Mouse (Mus musculus) heart, embryonic 14.5 days (tissue): ENCODE data around the gene Atat1. TPM values are rescaled to one million over a fixed set of nuclear protein-coding genes. Genes with fewer than 3 reads are reported as not detected.

Source experiments
- ATAC-seq: fragments of 200-750 bp; cut with Nextera tagmentation; 2 replicates; pipeline ENCODE4 v1.8.0; 2017; ENCODE audit warnings: low read depth, moderate TSS enrichment; ENCODE audit not compliant: insufficient number of reproducible peaks, insufficient read depth, low FRiP score
- H3K27ac ChIP-seq, 2 experiments: fragments of 200-500 bp in 1 of 2; fragments of 300-500 bp in 1 of 2; sonication (generic) in 1 of 2; replicated peaks in 1 of 2; 2 replicates each; pipeline ENCODE4 v1.5.1; 2012 to 2014; ENCODE audit warnings: low read depth in 2 of 2, low read length in 2 of 2, control low read depth in 1 of 2, mild to moderate bottlenecking in 1 of 2, mixed read lengths in 1 of 2; ENCODE audit not compliant: control insufficient read depth in 1 of 2, insufficient read depth in 1 of 2
- H3K27me3 ChIP-seq: fragments of 300-500 bp; sonication (generic); 2 replicates; pipeline ENCODE4 v1.6.1; 2014; ENCODE audit warnings: mild to moderate bottlenecking, low read length, control low read depth; ENCODE audit not compliant: control insufficient read depth, insufficient read depth
- H3K36me3 ChIP-seq: fragments of 300-500 bp; sonication (generic); 2 replicates; pipeline ENCODE4 v1.6.1; 2014; ENCODE audit warnings: mild to moderate bottlenecking, control low read depth, low read length, mixed read lengths; ENCODE audit not compliant: control insufficient read depth, insufficient read depth
- H3K4me1 ChIP-seq, 2 experiments: fragments of 200-500 bp in 1 of 2; fragments of 300-500 bp in 1 of 2; sonication (generic) in 1 of 2; 2 replicates each; pipeline ENCODE4 v1.6.1; 2012 to 2014; ENCODE audit warnings: low read length in 2 of 2, control low read depth in 1 of 2, mixed read lengths in 1 of 2; ENCODE audit not compliant: control insufficient read depth in 2 of 2, insufficient read depth in 2 of 2
- H3K4me2 ChIP-seq: fragments of 300-500 bp; sonication (generic); 2 replicates; pipeline ENCODE4 v1.6.1; 2014; ENCODE audit warnings: mild to moderate bottlenecking, low read length
- H3K4me3 ChIP-seq, 2 experiments: fragments of 200-500 bp in 1 of 2; fragments of 300-500 bp in 1 of 2; sonication (generic) in 1 of 2; 2 replicates each; pipeline ENCODE4 v1.5.1; 2012 to 2014; ENCODE audit warnings: low read length in 2 of 2, mild to moderate bottlenecking in 2 of 2, control low read depth in 1 of 2, low read depth in 1 of 2, moderate library complexity in 1 of 2; ENCODE audit not compliant: control insufficient read depth in 1 of 2, insufficient read depth in 1 of 2
- H3K9ac ChIP-seq: fragments of 300-500 bp; sonication (generic); 2 replicates; pipeline ENCODE4 v1.6.1; 2014; ENCODE audit warnings: mild to moderate bottlenecking, low read length
- H3K9me3 ChIP-seq: fragments of 300-500 bp; sonication (generic); 2 replicates; pipeline ENCODE4 v1.6.1; 2016; ENCODE audit warnings: low read length, control low read depth; ENCODE audit not compliant: control insufficient read depth
- WGBS: fragments of 180-500 bp; shearing (Covaris S2); extraction: QIAGEN DNeasy Blood & Tissue Kit; methylation state at CpG from one replicate; pipeline ENCODE4 v1.1.7; 2014; 5-methylcytosine and 5-hydroxymethylcytosine counted together
- polyA plus RNA-seq: library from polyadenylated mRNA; unstranded; fragments of >200 nt; fragmentation: Nextera tagmentation; extraction: Ambion mirVana; gene quantifications from 2 replicates; pipeline ENCODE4 v1.2.1, GENCODE M21; 2014

Gene Atat1
- polyA plus RNA-seq, 1 experiment from 2014 or later = 52.5 TPM

- Histone ChIP-seq H3K9ac (no peak overlapping the region), H3K4me3 (no peak overlapping the region), H3K9me3 (no peaks in the 10 kb centered on the region), H3K27ac (no peak overlapping the region), H3K36me3 (peaks cover 100% of the 10 kb centered on the region), H3K4me2 (no peak overlapping the region), H3K27me3 (no peaks in the 10 kb centered on the region), H3K4me1 (no peaks in the 10 kb centered on the region)
- ATAC-seq = no peak
- 64% methylated on average over 16 of the region's 17 CpGs for WGBS
These were observed 22.1 kb downstream of the Atat1 start for GRCm38 (mm10) chr17:35887725-35888124.

- Histone ChIP-seq H3K4me3 (no peak overlapping the region), H3K27me3 (no peaks in the 10 kb centered on the region), H3K9me3 (no peaks in the 10 kb centered on the region), H3K36me3 (peaks cover 74% of the 10 kb centered on the region), H3K9ac (no peak overlapping the region), H3K4me2 (no peak overlapping the region), H3K4me1 (peaks cover 0 to 7% of the 10 kb centered on the region in 2 experiments; a peak in 3 of 4 replicates), H3K27ac (no peak overlapping the region)
- 94% methylated on average over 14 of the region's 14 CpGs for WGBS
- ATAC-seq = no peak
These were observed 26.1 kb downstream of the Atat1 start for GRCm38 (mm10) chr17:35883777-35884176.

- no peak overlapping the region for H3K4me2 ChIP-seq
- H3K36me3 ChIP-seq = peaks cover 66% of the 10 kb centered on the region
- H3K27me3 ChIP-seq = no peaks in the 10 kb centered on the region
- 88% methylated on average over 17 of the region's 17 CpGs for WGBS
- ATAC-seq = no peak
- H3K27ac ChIP-seq = no peak overlapping the region
- no peak overlapping the region for H3K4me3 ChIP-seq
- H3K9ac ChIP-seq = no peak overlapping the region
- no peaks in the 10 kb centered on the region for H3K9me3 ChIP-seq
- H3K4me1 ChIP-seq = peaks cover 0 to 7% of the 10 kb centered on the region in 2 experiments; a peak in 3 of 4 replicates
These were observed 27.0 kb downstream of the Atat1 start for GRCm38 (mm10) chr17:35882924-35883323.

GRCm38 (mm10) chr17:35879245-35880057 is 30.4 kb downstream of the Atat1 start, which contains the start of gene Dhx16:
Gene Dhx16 (plus strand): TSS chr17:35879819.
- 6% methylated on average over 66 of the region's 66 CpGs for WGBS
- Histone ChIP-seq H3K4me2 (peak within 1 kb of the TSS; percentile 66), H3K4me1 (peaks cover 0 to 7% of the 10 kb centered on the region in 2 experiments; a peak in 3 of 4 replicates), H3K9me3 (no peaks in the 10 kb centered on the region), H3K4me3 (peak within 1 kb of the TSS; percentile 61 to 89), H3K27ac (peak within 1 kb of the TSS in 1 of 2 experiments; percentile 35; a peak in 2 of 4 replicates), H3K9ac (peak within 1 kb of the TSS; percentile 86), H3K27me3 (no peaks in the 10 kb centered on the region), H3K36me3 (peaks cover 56% of the 10 kb centered on the region)
- ATAC-seq = peak; percentile 74

GRCm38 (mm10) chr17:35874721-35875120 is 35.2 kb downstream of the Atat1 start:
- WGBS = 84% methylated on average over 6 of the region's 6 CpGs
- no peak for ATAC-seq
- H3K36me3 ChIP-seq = peaks cover 55% of the 10 kb centered on the region

GRCm38 (mm10) chr17:35873774-35874519 is 35.9 kb downstream of the Atat1 start:
- no peak for ATAC-seq

More at GRCm38 (mm10) chr17:35874721-35875120, 35.2 kb downstream of the Atat1 start:
- Histone ChIP-seq H3K4me1 (peaks cover 6 to 29% of the 10 kb centered on the region in 2 experiments; a peak in 3 of 4 replicates), H3K4me3 (no peak overlapping the region), H3K9me3 (peaks cover 3% of the 10 kb centered on the region; the same call in 1 of the 2 replicates), H3K4me2 (no peak overlapping the region), H3K9ac (no peak overlapping the region), H3K27me3 (no peaks in the 10 kb centered on the region), H3K27ac (no peak overlapping the region)

GRCm38 (mm10) chr17:35870884-35871696 is 38.8 kb downstream of the Atat1 start:
- peaks cover 15 to 49% of the 10 kb centered on the region in 2 experiments for H3K4me1 ChIP-seq

More at GRCm38 (mm10) chr17:35873774-35874519, 35.9 kb downstream of the Atat1 start:
- H3K4me2 ChIP-seq = peak overlapping the region; percentile 40
- H3K27ac ChIP-seq = no peak overlapping the region; a peak in 1 of 4 replicates
- no peaks in the 10 kb centered on the region for H3K27me3 ChIP-seq
- peaks cover 55% of the 10 kb centered on the region for H3K36me3 ChIP-seq
- peaks cover 3% of the 10 kb centered on the region; the same call in 1 of the 2 replicates for H3K9me3 ChIP-seq
- H3K4me3 ChIP-seq = no peak overlapping the region
- H3K9ac ChIP-seq = peak overlapping the region; percentile 50; the same call in 1 of the 2 replicates
- peaks cover 8 to 34% of the 10 kb centered on the region in 2 experiments for H3K4me1 ChIP-seq
- whole genome bisulfite sequencing = 25% methylated on average over 21 of the region's 21 CpGs

More at GRCm38 (mm10) chr17:35870884-35871696, 38.8 kb downstream of the Atat1 start:
- H3K27ac ChIP-seq = peak overlapping the region; percentile 88 to 94
- no peak for ATAC-seq
- H3K9ac ChIP-seq = peak overlapping the region; percentile 88
- WGBS = 45% methylated on average over 8 of the region's 8 CpGs
- peak overlapping the region; percentile 52 to 78 for H3K4me3 ChIP-seq
- H3K9me3 ChIP-seq = peaks cover 3% of the 10 kb centered on the region; the same call in 1 of the 2 replicates
- peak overlapping the region; percentile 92 for H3K4me2 ChIP-seq
- H3K36me3 ChIP-seq = peaks cover 51% of the 10 kb centered on the region
- no peaks in the 10 kb centered on the region for H3K27me3 ChIP-seq
